Mouse (Mus musculus) megakaryocyte, embryonic 14.5 days (primary cell): ENCODE measurements around the gene Tgfbi. TPM values are rescaled to one million over a fixed set of nuclear protein-coding genes. Genes with fewer than 3 reads are reported as not detected.

Source experiments
- H3K27me3 ChIP-seq: replicated peaks from 2 replicates; pipeline ENCODE3; 2012; ENCODE audit warnings: inconsistent platforms
- H3K36me3 ChIP-seq: replicated peaks from 2 replicates; pipeline ENCODE3; 2012; ENCODE audit warnings: low read length, inconsistent platforms, mixed read lengths
- H3K4me1 ChIP-seq: 2 replicates; pipeline ENCODE4 v1.6.1; 2012; ENCODE audit warnings: inconsistent platforms
- H3K4me3 ChIP-seq: replicated peaks from 2 replicates; pipeline ENCODE3; 2012; ENCODE audit warnings: moderate library complexity, mild to moderate bottlenecking, inconsistent platforms
- H3K9me3 ChIP-seq: 2 replicates; pipeline ENCODE4 v1.6.1; 2012; ENCODE audit warnings: inconsistent platforms
- FLI1 ChIP-seq: IDR thresholded peaks from 2 replicates; pipeline ENCODE4 v1.6.1; 2012; ENCODE audit warnings: low read length, inconsistent platforms, mixed read lengths
- GATA1 ChIP-seq: IDR thresholded peaks from 3 replicates; pipeline ENCODE4 v1.6.1; 2012; ENCODE audit warnings: mixed read lengths, low read length, inconsistent platforms, borderline replicate concordance
- polyA plus RNA-seq: library from polyadenylated mRNA; stranded (reverse); fragments of >175 nt; gene quantifications from 2 replicates; pipeline ENCODE4 v1.2.3, GENCODE M21; 2012; ENCODE audit warnings: low replicate concordance; ENCODE audit not compliant: insufficient read depth

The Tgfbi gene
- polyA plus RNA-seq, 1 experiment = 7.2 TPM

GRCm38 (mm10) chr13:56647597-56648405, 38.5 kb downstream of the Tgfbi start:
- no peaks in the 10 kb centered on the region for H3K36me3 ChIP-seq
- H3K4me3 ChIP-seq = no peak overlapping the region
- H3K27me3 ChIP-seq = peaks cover 22% of the 10 kb centered on the region
- H3K9me3 ChIP-seq = peaks cover 5% of the 10 kb centered on the region
- H3K4me1 ChIP-seq = 0 out of 2 replicates have a peak, but pooled peaks cover 4% of the 10 kb centered on the region
- TF ChIP-seq GATA1 = no peak
- no peak for TF ChIP-seq FLI1

GRCm38 (mm10) chr13:56650020-56650419, 40.7 kb downstream of the Tgfbi start:
- no peak for TF ChIP-seq FLI1
- H3K27me3 ChIP-seq = peaks cover 13% of the 10 kb centered on the region
- H3K4me3 ChIP-seq = no peak overlapping the region
- H3K36me3 ChIP-seq = no peaks in the 10 kb centered on the region
- peaks cover 5% of the 10 kb centered on the region for H3K9me3 ChIP-seq
- 0 out of 2 replicates have a peak, but pooled peaks cover 4% of the 10 kb centered on the region for H3K4me1 ChIP-seq

- Histone ChIP-seq H3K4me1 (0 out of 2 replicates have a peak, but pooled peaks cover 4% of the 10 kb centered on the region), H3K36me3 (no peaks in the 10 kb centered on the region), H3K27me3 (peaks cover 11% of the 10 kb centered on the region), H3K4me3 (no peak overlapping the region), H3K9me3 (no peaks in the 10 kb centered on the region)
- TF ChIP-seq FLI1 (no peak), GATA1 (no peak)
These were observed 43.1 kb downstream of the Tgfbi start for GRCm38 (mm10) chr13:56652381-56652780.

DNA sequence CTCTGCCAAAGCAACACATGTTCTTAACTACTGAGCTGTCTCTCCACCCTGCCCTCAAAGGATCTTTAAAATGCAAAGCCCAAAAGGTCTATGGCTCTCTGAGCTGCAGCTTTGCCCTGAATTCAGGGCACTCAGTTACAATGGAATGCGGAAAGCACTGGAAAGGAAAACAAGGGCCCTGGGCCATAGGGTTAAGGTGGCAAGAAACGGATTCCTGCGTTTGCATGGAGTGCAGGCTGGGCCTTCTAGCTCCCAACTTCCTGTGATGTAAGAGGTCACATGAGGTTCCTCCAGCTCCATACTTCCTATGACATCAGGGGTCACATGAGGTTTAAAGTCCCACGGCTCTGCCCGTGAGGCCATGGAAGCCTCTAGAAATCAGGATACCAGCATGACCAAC, 44.9 kb downstream of the Tgfbi start:
- no peaks in the 10 kb centered on the region for H3K9me3 ChIP-seq
- H3K36me3 ChIP-seq = no peaks in the 10 kb centered on the region
- peaks cover 7% of the 10 kb centered on the region for H3K27me3 ChIP-seq
- peaks cover 12% of the 10 kb centered on the region for H3K4me1 ChIP-seq
- TF ChIP-seq GATA1 (no peak), FLI1 (no peak)
- H3K4me3 ChIP-seq = no peak overlapping the region

DNA sequence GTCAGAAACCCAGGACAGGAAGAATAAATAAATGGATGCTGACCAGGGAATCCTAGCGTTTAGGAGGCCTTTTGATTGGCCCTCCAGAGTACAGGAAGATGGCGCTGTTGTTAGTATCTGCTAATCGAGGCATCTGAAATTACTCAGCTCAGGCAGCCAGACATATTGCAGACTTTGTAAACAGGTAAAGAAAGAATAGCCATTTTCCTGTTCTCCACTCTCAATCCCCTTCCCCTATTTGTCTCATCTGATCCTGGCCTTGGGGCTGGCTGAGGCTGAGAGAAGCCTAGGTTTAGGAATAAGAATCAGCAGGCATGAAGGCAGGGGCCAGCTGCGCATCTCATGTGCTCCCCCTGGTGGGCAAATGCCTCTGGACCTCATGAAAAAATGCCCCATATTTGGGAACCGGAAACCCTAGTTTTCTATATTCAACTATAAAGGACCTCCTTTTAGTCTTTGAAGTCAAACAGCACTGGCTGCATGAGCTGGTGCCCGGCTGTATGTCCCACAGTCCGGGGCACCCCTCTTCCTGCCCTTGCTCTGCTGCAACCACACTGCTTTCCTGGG, 48.7 kb downstream of the Tgfbi start:
- peaks cover 4% of the 10 kb centered on the region for H3K27me3 ChIP-seq

DNA sequence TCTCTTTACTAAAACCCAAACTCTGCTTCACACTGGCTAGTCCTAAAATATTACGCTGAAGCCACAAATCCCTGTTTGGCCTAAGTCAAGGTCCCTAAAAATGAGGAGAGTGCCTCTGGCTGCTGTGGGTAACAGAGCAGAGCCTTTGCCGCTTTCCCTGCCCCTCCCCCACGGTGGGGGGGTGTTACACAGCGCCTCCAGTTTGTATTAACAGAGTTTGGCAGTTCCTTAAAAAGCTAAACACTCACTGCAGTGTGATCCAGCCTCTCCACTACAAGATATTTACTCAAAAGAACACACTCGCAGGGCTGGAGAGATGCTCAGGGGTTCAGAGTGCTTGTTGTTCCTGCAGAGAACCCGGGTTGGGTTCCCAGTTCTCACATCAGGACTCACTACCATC, 49.6 kb downstream of the Tgfbi start:
- Histone ChIP-seq H3K4me3 (no peak overlapping the region), H3K27me3 (peaks cover 4% of the 10 kb centered on the region), H3K4me1 (peaks cover 44% of the 10 kb centered on the region), H3K9me3 (peaks cover 7% of the 10 kb centered on the region), H3K36me3 (no peaks in the 10 kb centered on the region)
- TF ChIP-seq FLI1 = no peak
- no peak for TF ChIP-seq GATA1

More for the DNA sequence above, 48.7 kb downstream of the Tgfbi start:
- Histone ChIP-seq H3K4me1 (peaks cover 37% of the 10 kb centered on the region), H3K4me3 (peak overlapping the region; percentile 2), H3K9me3 (peaks cover 3% of the 10 kb centered on the region; the same call in 1 of the 2 replicates), H3K36me3 (no peaks in the 10 kb centered on the region)
- no peak for TF ChIP-seq FLI1
- no peak for TF ChIP-seq GATA1

DNA sequence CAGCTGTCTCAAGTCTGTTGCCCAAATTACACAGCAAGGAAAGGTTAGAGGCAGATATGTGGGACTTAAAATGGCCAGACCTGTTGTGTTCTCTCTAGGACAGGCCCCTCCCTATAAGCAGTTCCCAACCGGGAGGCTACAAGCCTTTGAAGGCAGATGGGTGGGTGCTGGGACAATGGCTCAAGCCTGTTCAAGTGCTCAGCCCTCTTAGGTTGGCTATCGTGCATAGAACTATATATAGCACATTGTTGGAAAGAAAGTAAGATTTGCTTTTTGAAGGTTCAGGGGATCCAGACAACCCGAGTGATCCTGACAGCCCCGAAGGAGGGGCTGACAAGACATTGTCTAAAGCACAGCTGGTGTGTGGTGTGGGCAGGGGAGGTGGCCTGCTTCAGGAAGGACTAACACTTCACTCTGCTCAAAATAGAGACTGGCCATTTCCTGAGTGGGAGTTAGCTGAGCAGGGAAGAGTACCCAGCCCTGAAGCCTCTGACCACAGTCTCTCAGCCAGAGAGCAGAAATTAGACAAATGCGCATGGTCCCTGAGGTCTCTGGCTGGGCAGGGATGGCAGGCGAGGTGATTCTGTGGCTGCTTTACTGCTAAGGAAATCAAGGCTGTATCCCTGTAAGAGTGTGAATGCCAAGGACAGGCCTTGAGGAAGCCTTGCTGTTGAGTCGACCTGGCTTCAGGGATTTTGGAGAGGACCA, 52.7 kb downstream of the Tgfbi start:
- Histone ChIP-seq H3K4me3 (peak overlapping the region; percentile 78), H3K36me3 (no peaks in the 10 kb centered on the region), H3K9me3 (peaks cover 13% of the 10 kb centered on the region), H3K27me3 (peaks cover 6% of the 10 kb centered on the region), H3K4me1 (peaks cover 54% of the 10 kb centered on the region)
- no peak for TF ChIP-seq GATA1
- no peak for TF ChIP-seq FLI1

DNA sequence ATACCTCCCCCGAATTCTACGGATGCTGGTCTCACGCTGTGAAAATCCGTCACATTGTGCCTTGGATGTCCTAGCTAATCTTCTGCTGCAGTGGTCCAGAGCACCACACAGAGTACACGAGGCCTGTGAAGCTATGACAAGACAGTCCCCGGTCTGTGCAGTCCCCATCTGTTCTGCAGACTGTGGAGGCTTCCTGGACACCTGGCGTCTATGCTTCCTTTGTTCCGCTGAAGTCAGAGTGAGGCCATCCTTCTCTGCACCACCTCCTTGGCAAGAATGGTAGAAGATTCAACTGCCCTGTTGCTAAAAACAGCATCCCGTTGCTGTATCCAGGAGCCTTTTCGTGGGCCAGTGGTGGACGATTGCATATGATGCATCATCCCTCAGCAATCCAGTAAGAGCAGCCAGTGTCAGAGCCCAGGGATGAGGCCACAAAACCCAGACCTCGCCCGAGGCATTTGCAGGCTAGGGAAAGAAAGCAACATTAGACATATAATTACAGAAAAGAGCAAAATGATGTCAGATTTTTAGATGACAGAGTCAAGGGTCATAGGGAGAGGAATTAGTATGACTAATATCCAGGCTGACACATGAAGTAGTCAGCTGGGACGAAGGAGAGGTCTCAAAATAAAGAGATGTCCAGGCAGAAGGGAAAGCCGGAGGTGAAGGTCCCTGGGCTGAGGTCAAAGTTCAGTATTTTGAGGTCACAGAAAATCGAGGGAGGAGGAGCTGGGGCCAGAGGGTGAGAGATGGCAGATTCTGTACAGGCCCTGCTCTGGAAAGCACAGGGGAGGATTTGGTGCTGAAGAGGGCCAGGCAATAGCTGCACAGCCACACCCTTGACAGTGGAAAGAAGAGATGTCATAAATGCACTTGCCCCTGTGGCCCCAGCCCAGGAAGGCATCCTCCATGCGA, 55.2 kb downstream of the Tgfbi start:
- TF ChIP-seq GATA1 (no peak), FLI1 (no peak)
- Histone ChIP-seq H3K4me3 (no peak overlapping the region), H3K4me1 (peaks cover 59% of the 10 kb centered on the region), H3K27me3 (peaks cover 8% of the 10 kb centered on the region), H3K36me3 (no peaks in the 10 kb centered on the region), H3K9me3 (peaks cover 10% of the 10 kb centered on the region)

- no peaks in the 10 kb centered on the region for H3K9me3 ChIP-seq
- H3K4me1 ChIP-seq = peaks cover 38% of the 10 kb centered on the region
- H3K36me3 ChIP-seq = no peaks in the 10 kb centered on the region
- peaks cover 25% of the 10 kb centered on the region for H3K27me3 ChIP-seq
- H3K4me3 ChIP-seq = peak overlapping the region; percentile 38
- TF ChIP-seq GATA1 (no peak), FLI1 (no peak)
These were observed 61.9 kb downstream of the Tgfbi start for GRCm38 (mm10) chr13:56671206-56671605.
